Mouse (Mus musculus) MEL (cell line): Measurements from ENCODE around the gene Slain1. TPM values are rescaled to one million over a fixed set of nuclear protein-coding genes. Genes with fewer than 3 reads are reported as not detected.

Experiments
- DNase-seq: peaks from one replicate; pipeline ENCODE4 v3.0.0; 2011; ENCODE audit warnings: low read depth, low spot score
- H3K27ac ChIP-seq: 2 replicates; pipeline ENCODE4 v1.5.1; 2012; ENCODE audit warnings: low read depth, mild to moderate bottlenecking, control low read depth, low read length, moderate library complexity; ENCODE audit not compliant: control insufficient read depth
- H3K27me3 ChIP-seq, 2 experiments: fragments of 150-350 bp in 1 of 2; sonication (generic) in 1 of 2; 2 replicates each; pipeline ENCODE4 v1.6.1; 2012; ENCODE audit warnings: low read length in 2 of 2, mild to moderate bottlenecking in 2 of 2, improper control_type of control experiment in 1 of 2, moderate library complexity in 1 of 2; ENCODE audit not compliant: insufficient read depth in 2 of 2, control insufficient read depth in 1 of 2
- H3K36me3 ChIP-seq, 2 experiments: 2 replicates each; pipeline ENCODE4 v1.6.1; 2012 to 2014; ENCODE audit warnings: low read length in 2 of 2, improper control_type of control experiment in 1 of 2, inconsistent platforms in 1 of 2, mild to moderate bottlenecking in 1 of 2; ENCODE audit not compliant: insufficient read depth in 2 of 2, control insufficient read depth in 1 of 2
- H3K4me1 ChIP-seq, 2 experiments: fragments of 150-350 bp in 1 of 2; sonication (generic) in 1 of 2; 2 replicates each; pipeline ENCODE4 v1.6.1; 2012; ENCODE audit warnings: low read length in 2 of 2, improper control_type of control experiment in 1 of 2, mild to moderate bottlenecking in 1 of 2; ENCODE audit not compliant: insufficient read depth in 2 of 2, control insufficient read depth in 1 of 2
- H3K4me3 ChIP-seq, 2 experiments: fragments of 150-350 bp in 1 of 2; sonication (generic) in 1 of 2; 2 replicates each; pipeline ENCODE4 v1.5.1; 2012; ENCODE audit warnings: low read depth in 2 of 2, low read length in 2 of 2, mild to moderate bottlenecking in 2 of 2, moderate library complexity in 2 of 2, control low read depth in 1 of 2, improper control_type of control experiment in 1 of 2; ENCODE audit not compliant: control insufficient read depth in 1 of 2, insufficient read depth in 1 of 2
- H3K79me2 ChIP-seq: 2 replicates; pipeline ENCODE4 v1.6.1; 2012; ENCODE audit warnings: mild to moderate bottlenecking, low read length, moderate library complexity; ENCODE audit not compliant: control insufficient read depth, poor library complexity, insufficient read depth
- H3K9ac ChIP-seq: 2 replicates; pipeline ENCODE4 v1.6.1; 2012; ENCODE audit warnings: low read depth, mild to moderate bottlenecking, control low read depth, low read length, moderate library complexity; ENCODE audit not compliant: control insufficient read depth, poor library complexity, severe bottlenecking
- H3K9me3 ChIP-seq: fragments of 150-350 bp; sonication (generic); replicated peaks from 2 replicates; pipeline ENCODE4 v1.6.1; 2012; ENCODE audit warnings: mild to moderate bottlenecking, low read length, improper control_type of control experiment, moderate library complexity; ENCODE audit not compliant: insufficient read depth
- CHD1 ChIP-seq: IDR thresholded peaks from 2 replicates; pipeline ENCODE4 v1.6.1; 2012; ENCODE audit warnings: low read depth, mild to moderate bottlenecking, inconsistent platforms, low read length, improper control_type of control experiment
- CHD2 ChIP-seq: IDR thresholded peaks from 2 replicates; pipeline ENCODE4 v1.6.1; 2011; ENCODE audit warnings: low read length, improper control_type of control experiment
- ELF1 ChIP-seq: IDR thresholded peaks from 2 replicates; pipeline ENCODE4 v1.6.1; 2014; ENCODE audit warnings: low read depth, mild to moderate bottlenecking, inconsistent platforms, low read length, improper control_type of control experiment, moderate library complexity
- EP300 ChIP-seq, 2 experiments: IDR thresholded peaks; 2 replicates each; pipeline ENCODE4 v1.6.1; 2011; ENCODE audit warnings: improper control_type of control experiment in 2 of 2, low read length in 2 of 2, low read depth in 1 of 2, mild to moderate bottlenecking in 1 of 2
- GABPA ChIP-seq: IDR thresholded peaks from 2 replicates; pipeline ENCODE4 v1.6.1; 2012; ENCODE audit warnings: low read depth, mild to moderate bottlenecking, inconsistent platforms, low read length, improper control_type of control experiment, moderate library complexity
- HCFC1 ChIP-seq: IDR thresholded peaks from 2 replicates; pipeline ENCODE4 v1.6.1; 2012; ENCODE audit warnings: low read depth, mild to moderate bottlenecking, inconsistent platforms, low read length, improper control_type of control experiment, moderate library complexity
- JUND ChIP-seq: IDR thresholded peaks from 2 replicates; pipeline ENCODE4 v1.6.1; 2011; ENCODE audit warnings: low read depth, mild to moderate bottlenecking, improper control_type of control experiment, low read length
- MAX ChIP-seq: IDR thresholded peaks from 2 replicates; pipeline ENCODE4 v1.6.1; 2011; ENCODE audit warnings: low read length, improper control_type of control experiment
- MEF2A ChIP-seq: IDR thresholded peaks from 2 replicates; pipeline ENCODE4 v1.6.1; 2014; ENCODE audit warnings: low read depth, mild to moderate bottlenecking, inconsistent platforms, low read length, improper control_type of control experiment; ENCODE audit not compliant: poor library complexity, insufficient replicate concordance, severe bottlenecking; ENCODE audit errors: extremely low read depth
- MXI1 ChIP-seq: IDR thresholded peaks from 2 replicates; pipeline ENCODE4 v1.6.1; 2011; ENCODE audit warnings: mild to moderate bottlenecking, low read depth, low read length, improper control_type of control experiment
- MYB ChIP-seq: IDR thresholded peaks from 2 replicates; pipeline ENCODE4 v1.6.1; 2011; ENCODE audit warnings: mild to moderate bottlenecking, low read depth, low read length, improper control_type of control experiment
- MYC ChIP-seq: IDR thresholded peaks from 2 replicates; pipeline ENCODE4 v1.6.1; 2011; ENCODE audit warnings: low read depth, mild to moderate bottlenecking, low read length, improper control_type of control experiment, moderate library complexity
- NELFE ChIP-seq: IDR thresholded peaks from 2 replicates; pipeline ENCODE4 v1.6.1; 2011; ENCODE audit warnings: low read depth, low read length, improper control_type of control experiment
- POLR2AphosphoS2 ChIP-seq: IDR thresholded peaks from 2 replicates; pipeline ENCODE4 v1.6.1; 2011; ENCODE audit warnings: low read length, improper control_type of control experiment
- RAD21 ChIP-seq: IDR thresholded peaks from 2 replicates; pipeline ENCODE4 v1.6.1; 2011; ENCODE audit warnings: mild to moderate bottlenecking, low read depth, low read length, improper control_type of control experiment
- RCOR1 ChIP-seq: IDR thresholded peaks from 2 replicates; pipeline ENCODE4 v1.6.1; 2012; ENCODE audit warnings: low read depth, mild to moderate bottlenecking, inconsistent platforms, low read length, improper control_type of control experiment
- SMC3 ChIP-seq: IDR thresholded peaks from 2 replicates; pipeline ENCODE4 v1.6.1; 2011; ENCODE audit warnings: low read depth, low read length, improper control_type of control experiment
- UBTF ChIP-seq: IDR thresholded peaks from 2 replicates; pipeline ENCODE4 v1.6.1; 2012; ENCODE audit warnings: low read depth, mild to moderate bottlenecking, inconsistent platforms, low read length, improper control_type of control experiment, moderate library complexity, borderline replicate concordance; ENCODE audit not compliant: insufficient read depth
- USF1 ChIP-seq: IDR thresholded peaks from 2 replicates; pipeline ENCODE4 v1.6.1; 2014; ENCODE audit warnings: low read depth, mild to moderate bottlenecking, inconsistent platforms, low read length, improper control_type of control experiment, moderate library complexity
- USF2 ChIP-seq, 2 experiments: IDR thresholded peaks; 2 replicates each; pipeline ENCODE4 v1.6.1; 2011 to 2012; ENCODE audit warnings: improper control_type of control experiment in 2 of 2, low read length in 2 of 2, borderline replicate concordance in 1 of 2, inconsistent platforms in 1 of 2, low read depth in 1 of 2, mild to moderate bottlenecking in 1 of 2; ENCODE audit not compliant: insufficient read depth in 1 of 2
- ZKSCAN1 ChIP-seq: IDR thresholded peaks from 2 replicates; pipeline ENCODE4 v1.6.1; 2012; ENCODE audit warnings: low read depth, mild to moderate bottlenecking, inconsistent platforms, low read length, improper control_type of control experiment, moderate library complexity
- ZMIZ1 ChIP-seq: IDR thresholded peaks from 2 replicates; pipeline ENCODE4 v1.6.1; 2012; ENCODE audit warnings: low read depth, mild to moderate bottlenecking, inconsistent platforms, low read length, improper control_type of control experiment, moderate library complexity
- ZNF384 ChIP-seq: IDR thresholded peaks from 2 replicates; pipeline ENCODE4 v1.6.1; 2012; ENCODE audit warnings: low read depth, mild to moderate bottlenecking, inconsistent platforms, low read length, improper control_type of control experiment
- polyA plus RNA-seq, 2 experiments: library from polyadenylated mRNA; stranded (reverse) in 1 of 2; unstranded in 1 of 2; fragments of >175 nt in 1 of 2; fragments of >200 nt in 1 of 2; gene quantifications; 2 replicates each; pipeline versions ENCODE4 v1.2.1 to v1.2.4; 2012; ENCODE audit warnings: low replicate concordance in 2 of 2, low read depth in 1 of 2; ENCODE audit not compliant: insufficient read length in 2 of 2, insufficient read depth in 1 of 2, missing spikeins in 1 of 2
- total RNA-seq: library from RNA; depleted of rRNA; stranded (reverse); fragments of 300-350 nt; gene quantifications from 2 replicates; pipeline ENCODE4 v1.2.3, GENCODE M21; 2012

Slain1 gene
- total and polyA plus RNA-seq, 3 experiments: not detected

- TF ChIP-seq ZKSCAN1 (no peak), MEF2A (no peak), JUND (no peak), ZMIZ1 (no peak), NELFE (no peak), MYB (no peak), UBTF (no peak), EP300 (IDR thresholded peaks at IDR 0.05; ENCODE audit: low read depth in 1 of 2, low read length in 2 of 2) (no peak), HCFC1 (no peak), POLR2AphosphoS2 (no peak), MXI1 (no peak), ZNF384 (no peak), MYC (no peak), GABPA (no peak), USF1 (no peak)
- Histone ChIP-seq H3K27ac (no peak overlapping the region), H3K9me3 (no peaks in the 10 kb centered on the region), H3K79me2 (no peaks in the 10 kb centered on the region), H3K36me3 (no peaks in the 10 kb centered on the region), H3K4me1 (peaks cover 0 to 3% of the 10 kb centered on the region in 2 experiments; a peak in 2 of 4 replicates), H3K9ac (no peak overlapping the region), H3K27me3 (no peaks in the 10 kb centered on the region), H3K4me3 (no peak overlapping the region)
- DNase-seq: peak; percentile 19
Measured at GRCm38 (mm10) chr14:103723841-103724240, 73.8 kb downstream of the Slain1 start.

DNA sequence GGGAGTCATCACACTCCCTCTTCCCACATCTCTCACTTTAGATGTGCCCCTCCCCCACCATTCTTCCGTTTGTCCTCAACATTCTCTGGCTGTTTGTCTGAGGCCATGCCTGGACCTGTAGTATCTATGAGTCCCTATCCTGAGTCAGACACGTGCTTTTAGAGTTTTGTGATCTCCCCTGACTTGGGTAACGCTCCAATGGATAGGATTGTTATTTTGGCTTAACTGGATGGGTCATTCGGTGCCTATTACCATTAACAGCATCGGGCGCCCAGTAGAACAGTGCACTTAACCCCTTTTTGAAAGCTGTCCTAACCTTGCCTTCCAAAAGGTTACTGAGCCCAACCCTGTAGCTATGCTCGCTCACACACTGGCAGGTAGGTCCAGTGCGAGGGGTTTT, 78.5 kb downstream of the Slain1 start:
- no peaks in the 10 kb centered on the region for H3K9me3 ChIP-seq
- no peak overlapping the region for H3K9ac ChIP-seq
- H3K4me3 ChIP-seq: no peak overlapping the region
- no peaks in the 10 kb centered on the region for H3K27me3 ChIP-seq
- H3K27ac ChIP-seq: no peak overlapping the region
- no peaks in the 10 kb centered on the region for H3K79me2 ChIP-seq
- no peaks in the 10 kb centered on the region for H3K36me3 ChIP-seq
- DNase-seq: no peak
- H3K4me1 ChIP-seq: no peaks in the 10 kb centered on the region; a peak in 1 of 4 replicates
- TF ChIP-seq CHD2 (no peak), EP300 (IDR thresholded peaks at IDR 0.05; ENCODE audit: low read depth in 1 of 2, low read length in 2 of 2) (no peak), MAX (no peak), ZNF384 (no peak), RCOR1 (no peak), RAD21 (no peak), HCFC1 (no peak), ELF1 (no peak), CHD1 (no peak), USF1 (no peak), USF2 (IDR thresholded peaks at IDR 0.05; ENCODE audit: borderline replicate concordance in 1 of 2, insufficient read depth in 1 of 2, low read depth in 1 of 2, low read length in 2 of 2) (no peak), SMC3 (no peak)
